Mouse (Mus musculus) E14TG2a.4 (cell line): ENCODE results near the gene Frat1.

Experiments
- CTCF ChIP-seq: conservative IDR thresholded peaks from 2 replicates; pipeline ENCODE4 v1.5.1; 2014; ENCODE audit warnings: low read length
- NANOG ChIP-seq: IDR thresholded peaks from 2 replicates; pipeline ENCODE4 v1.6.1; 2014; ENCODE audit warnings: borderline replicate concordance, low read length, mixed read lengths
- POU5F1 ChIP-seq: IDR thresholded peaks from 2 replicates; pipeline ENCODE4 v1.6.1; 2014; ENCODE audit warnings: low read length, borderline replicate concordance

GRCm38 (mm10) chr19:41850021-41850718 lies 20.4 kb downstream of the Frat1 start:
- TF ChIP-seq CTCF, result no peak
- TF ChIP-seq POU5F1, result no peak
- no peak for TF ChIP-seq NANOG
